Mouse (Mus musculus) ZHBTc4 (cell line): ENCODE data around the gene Prnd.

Experiments used
- DNase-seq: peaks from one replicate; pipeline ENCODE4 v3.0.0-alpha.2; 2011; ENCODE audit warnings: low read depth, low spot score

Prnd gene

DNA sequence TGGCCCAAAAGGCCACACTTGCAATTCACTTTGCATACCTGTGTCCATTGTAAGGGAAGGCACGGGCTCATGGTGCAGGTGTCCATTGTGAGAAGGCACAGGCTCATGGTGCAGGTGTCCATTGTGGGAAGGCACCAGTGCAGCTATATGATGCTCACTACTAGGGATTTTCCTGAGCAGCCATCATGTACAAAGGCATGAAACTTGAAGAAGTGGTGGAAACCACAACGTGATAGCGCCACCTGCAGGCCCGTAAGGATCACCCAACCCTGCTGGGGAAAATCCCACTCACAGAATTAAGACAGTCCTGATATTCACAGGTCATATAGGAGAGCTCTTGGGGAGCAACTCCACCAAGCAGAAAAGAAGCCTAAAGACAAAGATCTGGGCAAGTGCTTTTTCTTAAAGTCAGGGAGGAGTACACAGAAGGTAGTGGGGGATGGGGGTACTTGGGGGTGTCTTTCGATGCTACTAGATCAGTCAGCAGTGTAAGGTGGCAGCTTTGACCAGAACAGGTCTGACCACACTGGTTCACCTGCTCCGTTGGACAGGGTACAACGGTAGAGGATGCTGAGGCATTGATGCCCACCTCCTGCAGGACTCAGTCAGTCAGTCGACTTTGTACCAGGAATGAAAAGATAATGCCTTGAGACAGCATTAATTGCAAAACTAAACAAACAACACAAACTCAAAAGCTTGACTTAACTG lies 11.1 kb upstream of the Prnd start:
- DNase-seq, result peak; percentile 74

- DNase-seq, result no peak
Observed at GRCm38 (mm10) chr2:131940506-131940905, 10.2 kb upstream of the Prnd start.

DNA sequence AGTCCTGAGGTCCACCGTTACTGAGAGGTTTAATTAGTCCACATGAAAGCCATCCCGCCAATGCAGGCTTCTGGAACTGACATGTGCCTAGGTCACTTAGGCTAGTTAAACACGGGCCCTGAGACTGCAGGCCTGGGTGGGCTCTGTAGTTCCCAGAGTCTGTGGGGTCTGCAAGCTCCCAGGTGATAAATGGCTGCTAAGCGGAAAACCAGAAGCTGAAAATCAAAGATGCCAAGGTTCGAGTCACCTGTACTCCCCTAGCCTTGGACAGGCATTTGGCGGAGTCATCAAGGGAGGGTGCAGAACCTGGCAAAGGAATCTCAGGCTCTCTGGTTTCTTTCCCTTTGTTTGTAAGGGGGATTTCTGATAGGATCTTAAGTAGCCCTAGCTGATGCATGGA lies 9.2 kb upstream of the Prnd start:
- no peak for DNase-seq

DNA sequence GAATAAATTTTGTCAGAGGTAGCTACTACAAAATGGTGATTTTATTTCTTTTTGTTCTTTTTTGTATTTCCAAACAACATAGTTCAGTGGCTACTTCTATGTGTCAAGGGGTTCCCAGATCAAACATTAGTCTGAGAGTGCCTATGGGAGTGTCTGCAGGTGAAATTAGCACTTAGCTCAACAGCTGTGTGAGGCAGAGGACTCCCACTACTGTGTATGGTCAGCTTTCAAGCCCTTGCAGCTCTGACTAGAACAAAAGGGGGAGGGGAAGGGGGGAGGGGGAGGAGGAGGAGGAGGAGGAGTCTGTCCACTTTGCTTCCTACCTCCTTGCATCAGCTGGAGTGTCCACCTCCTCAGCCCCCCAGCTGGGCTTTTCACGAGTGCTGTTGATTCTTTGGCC lies 6.3 kb upstream of the Prnd start:
- DNase-seq, result no peak

GRCm38 (mm10) chr2:131945225-131945624 lies 5.4 kb upstream of the Prnd start:
- no peak for DNase-seq

DNA sequence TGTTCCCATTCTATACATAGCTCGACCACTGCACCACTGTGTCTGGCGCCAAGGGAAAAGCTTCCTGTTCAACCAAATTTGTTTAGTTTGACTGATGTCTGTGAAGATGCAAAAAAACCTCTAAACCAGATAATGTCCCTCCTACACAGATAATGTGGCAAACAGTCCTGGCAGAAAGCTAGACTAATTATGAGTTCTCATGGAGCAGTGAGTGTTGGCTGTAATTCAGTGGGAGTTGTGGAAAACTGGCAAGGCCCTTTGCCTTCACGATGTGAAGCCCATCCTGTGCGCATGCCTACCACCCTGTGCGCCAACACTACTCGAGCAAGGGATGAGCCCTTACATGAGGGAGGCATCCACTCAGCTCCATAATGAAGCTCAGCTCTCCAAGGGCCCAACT lies 4.9 kb upstream of the Prnd start:
- no peak for DNase-seq

GRCm38 (mm10) chr2:131946351-131946750 lies 4.3 kb upstream of the Prnd start:
- no peak for DNase-seq

GRCm38 (mm10) chr2:131948156-131948555 lies 2.5 kb upstream of the Prnd start:
- no peak for DNase-seq

DNA sequence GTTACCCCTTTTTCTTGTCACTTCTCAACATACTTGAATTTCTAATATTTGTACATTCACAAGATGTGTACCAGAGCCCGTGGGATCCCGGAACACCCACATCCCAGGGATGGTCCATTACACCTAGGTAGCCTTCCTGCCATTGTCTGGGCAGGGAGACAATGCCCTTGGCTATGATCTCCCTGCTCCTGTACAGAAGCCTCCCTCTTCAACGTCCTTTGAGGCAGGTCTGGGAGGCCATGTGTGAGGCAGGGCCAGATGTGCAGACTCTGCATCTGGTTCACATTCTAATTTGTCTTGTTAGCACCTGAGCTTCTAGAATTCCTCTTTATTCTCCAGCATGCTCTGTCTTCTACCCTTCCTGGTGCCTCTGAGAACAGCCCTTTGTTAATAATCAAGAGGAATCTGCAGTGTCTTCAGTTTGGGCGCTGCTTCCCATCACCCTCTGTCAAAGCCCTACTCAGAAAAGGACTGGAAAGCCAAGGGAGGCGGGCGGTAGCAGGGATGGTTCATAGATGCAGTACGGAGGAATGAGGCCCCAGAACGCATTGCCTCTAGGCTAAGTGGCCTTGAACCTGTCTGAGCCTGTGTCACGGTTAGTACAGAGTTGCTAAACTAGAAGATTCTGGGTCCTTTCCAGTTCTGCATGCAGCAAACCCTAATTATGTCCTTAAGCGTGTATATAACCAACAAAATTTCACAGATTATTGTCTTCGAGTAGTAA lies 1.6 kb upstream of the Prnd start:
- DNase-seq, result no peak

GRCm38 (mm10) chr2:131949767-131950597 lies 679 bp upstream of the Prnd start:
- DNase-seq, result peak; percentile 59

- no peak for DNase-seq
Observed at GRCm38 (mm10) chr2:131952456-131952855, 1.8 kb downstream of the Prnd start.

GRCm38 (mm10) chr2:131952961-131953538 lies 2.4 kb downstream of the Prnd start:
- peak; percentile 45 for DNase-seq

DNA sequence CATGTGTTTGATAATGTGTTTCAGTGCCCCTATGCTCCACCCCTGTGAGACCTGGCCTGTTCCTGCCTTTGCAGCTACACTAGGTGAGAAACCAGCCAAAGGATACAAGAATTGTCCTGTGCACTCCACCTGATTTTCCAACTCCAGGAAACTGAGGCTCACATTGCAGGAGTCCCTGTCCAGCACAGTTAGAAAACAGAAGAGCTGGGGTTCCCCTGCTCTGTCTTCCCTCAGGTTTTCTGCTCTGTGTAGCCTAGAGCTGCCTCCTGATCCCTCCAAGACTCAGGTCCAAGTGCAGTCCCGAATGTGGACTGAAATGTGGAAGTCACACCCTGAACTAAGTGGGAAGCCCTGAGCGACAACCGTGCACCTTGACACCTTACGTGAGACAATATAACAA lies 3.0 kb downstream of the Prnd start:
- no peak for DNase-seq

GRCm38 (mm10) chr2:131954835-131955234 lies 4.2 kb downstream of the Prnd start:
- peak; percentile 70 for DNase-seq

- peak; percentile 84 for DNase-seq
Observed at GRCm38 (mm10) chr2:131955264-131955663, 4.6 kb downstream of the Prnd start.

GRCm38 (mm10) chr2:131956336-131957256 lies 5.9 kb downstream of the Prnd start:
- no peak for DNase-seq

GRCm38 (mm10) chr2:131957731-131958222 lies 7.1 kb downstream of the Prnd start:
- peak; percentile 61 for DNase-seq

DNA sequence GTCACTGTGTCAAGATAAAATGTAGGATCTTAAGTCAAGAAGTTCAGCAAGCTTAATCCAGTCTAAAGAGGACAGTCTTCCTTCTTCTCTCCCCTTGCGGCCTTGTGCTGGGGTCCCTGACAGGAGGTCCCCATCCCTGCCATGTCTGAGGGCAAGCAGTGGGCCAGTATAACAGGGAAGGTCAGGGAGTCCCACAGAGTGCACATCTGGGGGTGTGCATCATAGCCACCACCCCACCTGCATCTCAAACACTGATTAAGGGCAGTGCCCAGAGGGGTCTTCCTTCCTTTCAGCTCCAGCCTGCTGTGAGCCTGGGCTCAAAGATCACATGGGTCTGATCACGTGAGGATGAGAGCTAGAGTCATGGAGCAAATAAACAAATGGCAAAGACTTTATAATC lies 11.0 kb downstream of the Prnd start:
- no peak for DNase-seq

GRCm38 (mm10) chr2:131970597-131970996 lies 19.9 kb downstream of the Prnd start:
- no peak for DNase-seq

- DNase-seq, result no peak
Observed at GRCm38 (mm10) chr2:131971098-131971497, 20.4 kb downstream of the Prnd start.

- DNase-seq, result no peak
Observed at GRCm38 (mm10) chr2:131976663-131977062, 26.0 kb downstream of the Prnd start.
